Mouse (Mus musculus) central nervous system, embryonic 18 days (tissue): ENCODE measurements around the gene Naip2. TPM values are rescaled to one million over a fixed set of nuclear protein-coding genes. Genes with fewer than 3 reads are reported as not detected.

Experiments used
- polyA plus RNA-seq: library from polyadenylated mRNA; depleted of rRNA; stranded (reverse); fragments of >200 nt; gene quantifications from 2 replicates; pipeline ENCODE4 v1.2.3, GENCODE M21; 2012; rRNA removed

The Naip2 gene
- 0.12 and 0.16 TPM in 2 replicates for polyA plus RNA-seq

DNA sequence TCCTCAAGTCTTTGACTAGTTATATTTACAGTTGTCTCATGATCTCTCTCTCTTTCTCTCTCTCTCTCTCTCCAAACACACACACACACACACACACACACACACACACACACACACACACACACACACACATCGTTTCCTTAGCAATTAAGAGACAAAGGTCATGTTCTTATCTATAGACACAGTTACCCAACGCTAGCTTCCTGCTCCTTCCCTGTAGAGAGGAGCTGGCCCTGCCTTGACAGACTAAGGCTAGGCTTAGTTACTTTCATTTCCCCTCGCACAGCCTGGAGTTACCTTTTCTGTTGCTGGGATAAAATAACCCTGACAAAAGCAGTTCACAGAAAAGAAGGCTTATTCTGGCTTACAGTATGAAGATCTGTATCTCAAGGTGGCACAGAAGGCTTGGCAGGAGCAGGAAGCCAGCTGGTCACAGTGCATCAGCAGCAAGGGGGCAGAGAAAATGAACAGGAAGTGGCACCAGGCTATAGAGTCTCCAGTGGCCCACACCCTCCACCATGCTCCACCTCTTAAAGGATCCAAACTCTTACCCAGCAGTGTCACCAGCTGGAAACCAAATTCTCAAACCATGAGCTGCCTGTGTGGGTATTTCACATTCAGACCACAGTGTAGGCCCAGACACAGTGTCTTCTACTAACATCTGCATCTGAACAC, at the start of gene Naip2:
Naip2 (minus strand) TSS at position 434 of the 675 bp plus-strand sequence.

DNA sequence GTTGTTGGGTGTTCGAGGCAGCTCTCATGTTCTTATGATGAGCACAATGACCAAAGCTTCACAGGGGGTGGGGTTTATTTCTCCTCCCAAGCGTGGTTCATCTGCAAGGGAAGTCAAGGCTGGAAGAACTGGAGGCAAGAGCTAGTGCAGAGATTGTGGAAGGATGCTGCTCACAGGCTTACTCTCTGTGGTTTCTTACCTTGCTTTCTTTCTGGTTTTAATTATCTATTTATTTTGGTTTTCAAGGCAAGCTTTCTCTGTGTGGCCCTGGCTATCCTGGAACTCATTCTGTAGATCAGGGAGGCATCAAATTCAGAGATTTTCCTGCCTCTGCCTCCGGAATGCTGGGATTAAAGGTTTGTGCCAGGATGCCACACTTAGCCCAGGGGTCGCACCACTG, 44.3 kb upstream of the Naip2 start, which contains the start of gene Naip5:
Naip5 (minus strand) TSS at position 101 of the 400 bp plus-strand sequence.

DNA sequence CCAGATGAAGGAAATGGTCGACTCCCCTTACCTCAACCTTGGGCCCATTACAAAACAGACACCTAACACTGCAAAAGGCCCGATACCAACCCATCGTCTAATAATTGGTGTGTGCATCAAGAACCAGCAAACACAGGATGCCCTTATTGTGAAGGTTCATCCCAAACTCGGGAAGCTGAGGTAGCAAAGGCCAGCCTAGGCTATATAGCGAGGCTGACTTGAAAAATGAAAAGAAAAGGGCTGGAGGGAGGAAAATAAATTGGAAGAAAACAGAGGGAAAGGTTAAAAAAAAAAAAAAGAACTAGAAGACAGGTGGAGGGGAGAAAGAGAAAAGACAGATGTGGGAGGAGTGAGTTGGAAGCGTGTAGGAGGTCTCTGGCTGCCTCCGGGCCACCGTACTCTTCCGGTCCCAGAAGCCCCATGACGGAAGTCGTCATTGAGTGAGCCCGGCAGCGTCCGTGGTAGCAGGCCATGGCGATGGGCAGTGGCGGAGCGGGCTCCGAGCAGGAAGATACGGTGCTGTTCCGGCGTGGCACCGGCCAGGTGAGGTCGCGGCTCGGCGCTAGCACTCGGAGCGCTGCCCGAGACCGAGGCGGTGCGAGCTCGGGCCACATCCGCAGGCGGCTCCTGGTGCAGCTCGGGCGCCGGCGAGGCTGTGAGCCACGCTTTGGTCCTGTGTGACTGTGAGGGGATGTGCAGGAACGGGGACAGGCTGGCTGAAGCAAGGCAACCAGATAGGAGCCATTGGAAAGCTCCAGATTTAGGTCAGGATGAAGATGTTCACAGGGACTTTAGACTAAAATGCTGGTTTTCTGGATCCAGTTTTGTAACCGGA, 77.3 kb downstream of the Naip2 start, which contains the start of gene Smn1:
Smn1 (plus strand) TSS at position 430 of the 835 bp plus-strand sequence.

DNA sequence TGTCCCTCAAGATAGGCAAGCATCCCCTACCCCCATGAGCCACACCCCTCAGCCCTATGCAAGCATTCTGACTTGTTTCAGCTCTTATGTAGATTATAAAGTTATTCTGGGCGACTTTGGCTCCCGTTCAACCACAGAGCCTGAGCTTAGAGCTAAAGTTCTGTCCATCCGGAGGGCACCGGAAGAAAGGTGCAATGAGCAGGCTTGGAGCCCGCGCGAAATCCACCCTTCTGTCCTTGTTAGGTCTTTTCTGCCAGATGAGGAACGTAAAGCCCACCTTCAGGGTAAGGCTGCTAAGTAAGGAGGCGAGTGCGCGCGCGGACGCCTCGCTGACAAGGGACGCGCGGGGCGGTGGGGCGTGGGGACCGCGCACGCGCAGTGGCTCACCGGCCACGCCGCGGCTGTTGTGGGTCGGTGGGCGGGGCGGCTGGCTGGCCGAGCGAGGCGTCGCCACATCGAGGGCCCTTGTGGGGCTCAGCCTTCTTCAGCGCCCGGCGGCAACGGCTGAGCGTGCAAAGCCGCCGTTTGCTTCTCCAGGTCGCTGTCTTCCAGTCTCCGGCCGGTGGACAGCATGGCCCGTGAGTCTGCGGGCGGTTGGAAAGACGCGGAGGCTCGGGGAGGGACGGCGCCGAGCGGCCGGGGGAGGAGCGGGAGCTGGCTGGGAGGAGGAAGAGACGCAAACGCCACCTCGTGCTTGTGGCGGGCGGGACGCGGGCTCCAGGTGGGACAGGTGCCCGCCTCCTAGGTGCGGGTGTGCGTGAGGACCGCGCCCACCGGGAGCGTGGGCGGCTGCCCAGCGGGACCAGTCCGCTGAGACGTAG, 94.0 kb downstream of the Naip2 start, which contains the start of gene Serf1:
Serf1 (plus strand) TSS at position 361 of the 821 bp plus-strand sequence.

DNA sequence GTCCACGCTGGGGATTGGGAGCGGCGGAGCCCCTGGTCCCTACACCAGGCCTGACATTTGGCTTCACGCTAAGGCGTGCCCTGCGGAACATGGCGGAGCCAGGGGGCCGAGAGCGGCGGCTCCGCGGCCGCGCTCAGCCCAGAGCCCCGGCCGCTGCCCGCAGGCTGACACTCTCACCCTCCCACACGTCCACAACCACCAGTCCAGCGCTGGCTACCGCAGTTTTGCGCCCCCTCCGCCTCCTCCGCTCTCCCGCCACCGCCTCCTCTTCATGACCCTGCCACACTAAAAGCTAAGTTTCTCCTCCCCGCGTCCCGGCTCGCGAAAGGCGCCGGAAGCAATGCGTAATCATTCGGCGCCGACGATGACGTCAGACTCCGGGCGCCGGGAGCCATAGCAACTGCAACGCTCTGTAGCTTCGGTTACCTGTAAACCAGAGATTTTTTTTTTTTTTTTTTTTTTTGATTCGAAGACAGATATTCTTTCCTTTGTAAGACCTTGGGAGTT, 98.1 kb downstream of the Naip2 start, which contains the start of gene Bdp1:
Bdp1 (minus strand) TSS at position 323 of the 507 bp plus-strand sequence.

Other genes with a start within 250 kb of the Naip2 start
- 13.9 and 15.4 TPM in 2 replicates for gene Mccc2, start 186.5 kb downstream of the Naip2 start, polyA plus RNA-seq
- 14.1 and 15.3 TPM in 2 replicates for gene Bdp1, start 98.0 kb downstream of the Naip2 start, polyA plus RNA-seq
- gene Serf1, start 94.1 kb downstream of the Naip2 start, polyA plus RNA-seq, result 308 and 360 TPM in 2 replicates
- 61.9 and 63.2 TPM in 2 replicates for gene Smn1, start 77.2 kb downstream of the Naip2 start, polyA plus RNA-seq
- gene Naip5, start 44.2 kb upstream of the Naip2 start, polyA plus RNA-seq, result 0.36 and 0.41 TPM in 2 replicates
- 0.17 TPM in 2 replicates for gene Naip6, start 115.6 kb upstream of the Naip2 start, polyA plus RNA-seq